ENCODE assay signal across 30 mouse cellular contexts in the genomic region with DNA sequence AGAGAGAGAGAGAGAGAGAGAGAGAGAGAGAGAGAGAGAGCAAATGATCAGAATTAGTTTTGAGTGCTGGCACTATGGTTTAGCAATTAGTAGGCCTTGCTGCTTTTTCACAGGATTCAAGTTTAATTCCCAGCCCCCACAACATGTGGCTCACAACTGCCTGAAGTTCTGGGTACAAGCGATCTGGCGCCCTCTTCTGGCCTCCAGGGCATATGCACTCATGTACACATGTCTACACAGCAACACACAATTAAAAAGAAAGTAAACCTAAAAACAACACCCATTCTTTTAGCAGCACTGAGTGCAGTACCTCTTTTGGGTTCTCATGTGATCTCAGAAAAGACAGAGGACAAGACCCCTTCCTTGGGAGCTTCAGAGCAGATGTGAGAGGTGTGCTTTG.
DNase-seq lines count a peak whose midpoint lies in the region; ATAC-seq and TF ChIP-seq lines count a peak whose summit lies in the region.
"Had no signal": no experiment of that assay in that cellular context is flagged by ENCODE, and none has a peak within 500 bp of the region (broad histone marks: within the 10 kb centered on the region; RNA-seq: fewer than 3 reads in every experiment).

No protein-coding gene starts in this region.

- TF ChIP-seq EP300 in liver, postnatal 0 days (IDR thresholded peaks at IDR 0.05; ENCODE audit: low read depth), result no peak
- TF ChIP-seq EP300 in ES-Bruce4 (IDR thresholded peaks at IDR 0.05; ENCODE audit: insufficient read depth, low read depth, low read length), result no peak
- TF ChIP-seq EP300 in lung, postnatal 0 days (IDR thresholded peaks at IDR 0.05), result no peak

- no peaks in the 10 kb centered on the region for H3K36me3 ChIP-seq in hindbrain, postnatal 0 days (ENCODE audit: insufficient read depth, low read length)
- H3K36me3 ChIP-seq in hindbrain, embryonic 16.5 days (ENCODE audit: control insufficient read depth, insufficient read depth, low read length), result no peaks in the 10 kb centered on the region
- no peaks in the 10 kb centered on the region for H3K36me3 ChIP-seq in liver, postnatal 0 days (replicated peaks; ENCODE audit: insufficient read depth, low read length)
- no peaks in the 10 kb centered on the region for H3K36me3 ChIP-seq in ES-Bruce4 (ENCODE audit: control insufficient read depth, insufficient read depth, low read length, poor library complexity, severe bottlenecking)
- H3K36me3 ChIP-seq in small intestine, adult 2 months (ENCODE audit: control insufficient read depth, insufficient read depth, low read length), result no peaks in the 10 kb centered on the region
- H3K36me3 ChIP-seq in lung, postnatal 0 days (ENCODE audit: insufficient read depth, low read length), result no peaks in the 10 kb centered on the region
- H3K36me3 ChIP-seq: embryonic facial prominence, embryonic 12.5 days; forebrain, embryonic 15.5 days; G1E; heart, embryonic 15.5 days; hindbrain, embryonic 13.5 days; kidney, embryonic 15.5 days; midbrain, embryonic 15.5 days had no signal

- no peaks in the 10 kb centered on the region for H3K4me1 ChIP-seq in hindbrain, postnatal 0 days (ENCODE audit: insufficient read depth, low read length)
- no peaks in the 10 kb centered on the region for H3K4me1 ChIP-seq in hindbrain, embryonic 16.5 days (ENCODE audit: control insufficient read depth, insufficient read depth, low read depth, low read length)
- no peaks in the 10 kb centered on the region for H3K4me1 ChIP-seq in liver, postnatal 0 days (ENCODE audit: insufficient read depth)
- H3K4me1 ChIP-seq in ES-Bruce4 (ENCODE audit: control insufficient read depth, insufficient read depth, low read length), result no peaks in the 10 kb centered on the region
- H3K4me1 ChIP-seq in small intestine, adult 2 months (ENCODE audit: control insufficient read depth, insufficient read depth, insufficient read length, low read length), result no peaks in the 10 kb centered on the region; the same call in 1 of the 2 replicates
- H3K4me1 ChIP-seq in lung, postnatal 0 days (ENCODE audit: insufficient read depth, low read depth, low read length), result no peaks in the 10 kb centered on the region
- H3K4me1 ChIP-seq: embryonic facial prominence, embryonic 12.5 days; forebrain, embryonic 15.5 days; heart, embryonic 15.5 days; midbrain, embryonic 15.5 days had no signal

- ATAC-seq in hindbrain, postnatal 0 days, result no peak
- ATAC-seq in hindbrain, embryonic 16.5 days, result no peak
- ATAC-seq in liver, postnatal 0 days, result no peak
- ATAC-seq in lung, postnatal 0 days, result no peak
- ATAC-seq: CD4-positive, CD25-positive, alpha-beta regulatory T cell, adult 4 months; forebrain, embryonic 15.5 days; inflammation-experienced regulatory T-cells, adult 6 months; midbrain, embryonic 15.5 days; Patski had no signal

- TF ChIP-seq CTCF in hindbrain, postnatal 0 days (IDR thresholded peaks at IDR 0.05; ENCODE audit: low read depth), result 0 out of 2 replicates have a peak, but pooled peaks have one; percentile 19
- TF ChIP-seq CTCF in liver, postnatal 0 days (IDR thresholded peaks at IDR 0.05; ENCODE audit: low read depth), result peak; percentile 13; the same call in 1 of the 2 replicates
- TF ChIP-seq CTCF in ES-Bruce4 (IDR thresholded peaks at IDR 0.05; ENCODE audit: low read depth, low read length), result peak; percentile 48
- TF ChIP-seq CTCF in small intestine, adult 2 months (IDR thresholded peaks at IDR 0.05; ENCODE audit: extremely low read depth, insufficient read length, insufficient replicate concordance, low read depth, low read length), result peak; percentile 12; the same call in 1 of the 2 replicates
- TF ChIP-seq CTCF in lung, postnatal 0 days (IDR thresholded peaks at IDR 0.05), result no peak

- TF ChIP-seq POLR2A in ES-Bruce4 (IDR thresholded peaks at IDR 0.05; ENCODE audit: insufficient read depth, low read length), result no peak
- TF ChIP-seq POLR2A in small intestine, adult 2 months (IDR thresholded peaks at IDR 0.05; ENCODE audit: low read depth, low read length), result no peak

- H3K4me2 ChIP-seq in hindbrain, postnatal 0 days (ENCODE audit: low read depth, low read length), result no peak overlapping the region
- no peak overlapping the region for H3K4me2 ChIP-seq in hindbrain, embryonic 16.5 days (ENCODE audit: low read length)
- no peak overlapping the region for H3K4me2 ChIP-seq in liver, postnatal 0 days (ENCODE audit: low read depth, low read length)
- no peak overlapping the region for H3K4me2 ChIP-seq in lung, postnatal 0 days (replicated peaks; ENCODE audit: low read depth, low read length)
- H3K4me2 ChIP-seq: embryonic facial prominence, embryonic 12.5 days; forebrain, embryonic 15.5 days; heart, embryonic 15.5 days; hindbrain, embryonic 13.5 days; kidney, embryonic 15.5 days; midbrain, embryonic 15.5 days had no signal

- no peak overlapping the region for H3K27ac ChIP-seq in hindbrain, postnatal 0 days
- H3K27ac ChIP-seq in hindbrain, embryonic 16.5 days (ENCODE audit: low read depth, low read length), result no peak overlapping the region
- no peak overlapping the region for H3K27ac ChIP-seq in liver, postnatal 0 days (ENCODE audit: low read depth)
- H3K27ac ChIP-seq in ES-Bruce4 (ENCODE audit: insufficient read depth, low read length), result no peak overlapping the region
- H3K27ac ChIP-seq in small intestine, adult 2 months (ENCODE audit: insufficient read depth, low read depth, low read length), result no peak overlapping the region
- H3K27ac ChIP-seq in lung, postnatal 0 days (ENCODE audit: low read length), result no peak overlapping the region
- H3K27ac ChIP-seq: embryonic facial prominence, embryonic 12.5 days; forebrain, embryonic 15.5 days; gastrocnemius, adult 2 months; heart, embryonic 15.5 days; hindbrain, embryonic 13.5 days; kidney, embryonic 15.5 days; midbrain, embryonic 15.5 days had no signal

- WGBS in hindbrain, postnatal 0 days, result 59% methylated on average over 2 of the region's 2 CpGs
- 77% methylated on average over 2 of the region's 2 CpGs for WGBS in hindbrain, embryonic 16.5 days
- 63% methylated on average over 2 of the region's 2 CpGs for WGBS in liver, postnatal 0 days (ENCODE audit: insufficient replicate concordance)
- 78% methylated on average over 2 of the region's 2 CpGs for WGBS in small intestine, adult 2 months
- WGBS in lung, postnatal 0 days, result 63% methylated on average over 2 of the region's 2 CpGs

- H3K27me3 ChIP-seq in hindbrain, postnatal 0 days (ENCODE audit: insufficient read depth, low read length), result no peaks in the 10 kb centered on the region
- H3K27me3 ChIP-seq in hindbrain, embryonic 16.5 days (replicated peaks; ENCODE audit: control insufficient read depth, insufficient read depth, low read length), result no peaks in the 10 kb centered on the region
- peaks cover 3% of the 10 kb centered on the region; the same call in 1 of the 2 replicates for H3K27me3 ChIP-seq in liver, postnatal 0 days (ENCODE audit: insufficient read depth, low read length)
- no peaks in the 10 kb centered on the region for H3K27me3 ChIP-seq in ES-Bruce4 (ENCODE audit: control insufficient read depth, insufficient read depth, low read length, poor library complexity, severe bottlenecking)
- no peaks in the 10 kb centered on the region for H3K27me3 ChIP-seq in small intestine, adult 2 months (ENCODE audit: control insufficient read depth, insufficient read depth, low read length)
- no peaks in the 10 kb centered on the region for H3K27me3 ChIP-seq in lung, postnatal 0 days (replicated peaks; ENCODE audit: insufficient read depth, low read length)
- H3K27me3 ChIP-seq: embryonic facial prominence, embryonic 12.5 days; forebrain, embryonic 15.5 days; heart, embryonic 15.5 days; hindbrain, embryonic 13.5 days; kidney, embryonic 15.5 days; midbrain, embryonic 15.5 days; Patski had no signal

- DNase-seq in hindbrain, postnatal 0 days (ENCODE audit: low spot score), result no peak
- no peak for DNase-seq in liver, postnatal 0 days
- no peak for DNase-seq in liver
- DNase-seq in heart, postnatal 36 days, result no peak
- no peak for DNase-seq in lung, postnatal 0 days (ENCODE audit: low spot score)
- DNase-seq: adrenal gland, postnatal 25 days; cerebellum, adult 11-12 months; cerebellum, adult 9-11 months; embryo, embryonic 11 days; gastrocnemius, adult 2 months; kidney, adult 11 months; kidney, postnatal 36 days; left cerebral cortex, postnatal 4 days; lung, adult 18-20 months; lung, postnatal 14 days; right cerebral cortex, adult 18-20 months; thymus, postnatal 25 days had no signal

- intact Hi-C loops in heart, postnatal 36 days (cut with DNase I), result no loop called here

- no peak overlapping the region for H3K4me3 ChIP-seq in hindbrain, postnatal 0 days (ENCODE audit: low read length)
- no peak overlapping the region for H3K4me3 ChIP-seq in hindbrain, embryonic 16.5 days (ENCODE audit: low read length)
- H3K4me3 ChIP-seq in liver, postnatal 0 days (ENCODE audit: low read depth, low read length), result no peak overlapping the region
- H3K4me3 ChIP-seq in ES-Bruce4 (ENCODE audit: low read depth, low read length), result no peak overlapping the region
- no peak overlapping the region for H3K4me3 ChIP-seq in small intestine, adult 2 months (ENCODE audit: low read depth, low read length)
- H3K4me3 ChIP-seq in lung, postnatal 0 days (ENCODE audit: low read depth, low read length), result no peak overlapping the region
- H3K4me3 ChIP-seq: embryonic facial prominence, embryonic 12.5 days; forebrain, embryonic 15.5 days; gastrocnemius, adult 2 months; heart, embryonic 15.5 days; hindbrain, embryonic 13.5 days; kidney, embryonic 15.5 days; midbrain, embryonic 15.5 days had no signal

- no peak overlapping the region for H3K9ac ChIP-seq in hindbrain, postnatal 0 days (replicated peaks; ENCODE audit: low read length)
- no peak overlapping the region for H3K9ac ChIP-seq in hindbrain, embryonic 16.5 days (ENCODE audit: low read depth, low read length)
- H3K9ac ChIP-seq in liver, postnatal 0 days (replicated peaks), result no peak overlapping the region
- no peak overlapping the region for H3K9ac ChIP-seq in ES-Bruce4 (ENCODE audit: low read depth, poor library complexity, severe bottlenecking)
- no peak overlapping the region for H3K9ac ChIP-seq in lung, postnatal 0 days (replicated peaks; ENCODE audit: low read depth)
- H3K9ac ChIP-seq: embryonic facial prominence, embryonic 12.5 days; forebrain, embryonic 15.5 days; heart, embryonic 15.5 days; hindbrain, embryonic 13.5 days; kidney, embryonic 15.5 days; midbrain, embryonic 15.5 days had no signal

- no peaks in the 10 kb centered on the region for H3K9me3 ChIP-seq in hindbrain, postnatal 0 days (ENCODE audit: low read length)
- peaks cover 2% of the 10 kb centered on the region; the same call in 1 of the 2 replicates for H3K9me3 ChIP-seq in hindbrain, embryonic 16.5 days (ENCODE audit: control insufficient read depth, low read length)
- H3K9me3 ChIP-seq in liver, postnatal 0 days (ENCODE audit: low read length), result 0 out of 2 replicates have a peak, but pooled peaks cover 2% of the 10 kb centered on the region
- H3K9me3 ChIP-seq in ES-Bruce4 (replicated peaks; ENCODE audit: control insufficient read depth, insufficient read depth, low read length, poor library complexity, severe bottlenecking), result no peaks in the 10 kb centered on the region
- H3K9me3 ChIP-seq in lung, postnatal 0 days (ENCODE audit: low read length), result no peaks in the 10 kb centered on the region
- H3K9me3 ChIP-seq: embryonic facial prominence, embryonic 12.5 days; forebrain, embryonic 15.5 days; heart, embryonic 15.5 days; hindbrain, embryonic 13.5 days; kidney, embryonic 15.5 days; midbrain, embryonic 15.5 days had no signal
